Mouse (Mus musculus): ENCODE measurements at regions not wholly inside any gene's neighbourhood (a gene's known extent, or its start where the extent isn't known, plus 50 kb on each side); places are given as distances from the start of the nearest gene placed in this dataset.

DNA sequence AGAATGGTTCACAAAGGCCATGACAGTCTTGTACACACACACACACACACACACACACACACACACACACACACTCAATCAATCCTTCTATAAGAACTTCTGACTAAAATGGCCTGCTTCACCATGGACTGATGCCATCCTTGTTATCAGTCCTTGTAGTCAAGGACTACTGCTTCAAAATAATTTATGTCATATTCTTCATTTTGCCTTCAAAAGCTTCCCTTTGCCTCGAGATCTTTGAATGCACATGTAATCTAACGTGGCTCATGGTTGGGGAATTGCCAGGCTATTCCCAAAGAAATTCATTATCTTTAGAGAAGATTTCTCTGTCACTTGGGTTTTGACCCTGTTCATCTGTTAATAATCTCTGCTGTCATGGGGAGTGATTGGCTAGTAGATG lies 278.0 kb upstream of the Cdyl start:
- DNase-seq (ENCODE audit: low spot score in 2 of 2), result no peak

DNA sequence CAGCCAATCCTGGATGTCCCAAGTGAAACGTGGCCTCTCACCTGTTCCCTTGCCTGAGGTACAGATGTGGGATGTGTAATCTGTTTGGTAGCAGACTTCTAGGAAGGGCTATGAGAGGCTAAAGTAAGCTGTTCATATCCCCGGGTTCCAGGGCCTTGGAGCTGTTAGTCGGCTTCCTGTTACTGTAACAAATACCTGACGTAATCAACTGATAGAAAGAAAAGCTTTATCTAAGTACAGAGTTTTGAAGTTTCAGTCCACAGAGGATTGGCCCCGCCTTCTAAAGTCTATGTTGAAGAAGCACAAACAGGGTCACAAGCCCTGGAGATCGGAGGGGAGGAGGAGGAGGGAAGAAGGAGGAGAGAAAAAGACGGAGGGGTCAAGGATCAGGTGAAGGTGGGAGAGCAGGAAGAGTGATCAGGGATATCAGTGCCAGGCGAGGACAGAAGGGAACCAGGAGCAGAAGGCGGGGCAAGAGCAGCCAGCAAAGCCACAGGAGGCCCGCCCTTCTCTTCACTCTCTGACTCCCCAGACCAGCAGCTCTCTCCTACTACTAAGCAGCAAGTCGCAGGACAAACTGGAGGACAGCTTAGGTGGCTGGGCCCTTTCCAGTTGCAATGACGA lies 276.5 kb upstream of the Cdyl start:
- DNase-seq (ENCODE audit: low spot score in 2 of 2), result no peak

DNA sequence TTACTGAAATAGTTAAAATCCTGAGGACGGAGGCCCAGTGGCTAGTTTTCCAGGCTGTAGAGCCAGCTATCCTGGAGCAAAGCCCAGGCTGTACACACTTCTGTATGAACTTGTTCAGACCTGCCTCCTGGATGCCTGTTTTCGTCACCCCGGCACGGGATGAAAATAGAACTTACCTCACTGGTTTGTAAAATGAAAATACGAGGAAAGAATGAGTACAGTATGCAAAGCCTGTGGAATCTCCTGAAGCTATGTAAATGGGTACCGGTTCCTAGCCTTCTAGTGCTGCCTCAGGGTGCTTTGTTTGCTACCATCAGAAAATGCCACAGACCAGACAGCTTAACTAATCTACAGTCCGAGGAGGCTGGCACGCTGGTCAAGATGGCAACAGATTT lies 276.0 kb upstream of the Cdyl start:
- no peak for DNase-seq (ENCODE audit: low spot score in 2 of 2)

DNA sequence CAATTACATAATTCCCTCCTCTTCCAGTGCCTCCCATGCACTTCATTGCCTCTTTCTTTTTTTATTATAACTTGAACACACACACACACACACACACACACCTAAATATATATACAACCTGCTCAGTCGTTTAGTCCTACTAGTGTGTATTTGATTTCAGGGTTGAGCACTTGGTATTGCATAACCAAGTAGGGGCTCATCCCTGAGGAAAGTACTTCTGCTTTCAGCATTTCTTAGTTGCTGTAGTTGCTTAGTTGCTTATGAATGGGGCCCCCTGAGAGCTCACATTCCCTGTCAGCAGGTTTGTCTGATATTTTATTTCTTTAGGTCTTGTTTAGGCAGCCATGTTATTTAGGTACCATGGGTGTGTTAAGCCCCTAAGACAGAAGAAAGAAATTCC lies 271.3 kb upstream of the Cdyl start:
- no peak for DNase-seq (ENCODE audit: low spot score in 2 of 2)

DNA sequence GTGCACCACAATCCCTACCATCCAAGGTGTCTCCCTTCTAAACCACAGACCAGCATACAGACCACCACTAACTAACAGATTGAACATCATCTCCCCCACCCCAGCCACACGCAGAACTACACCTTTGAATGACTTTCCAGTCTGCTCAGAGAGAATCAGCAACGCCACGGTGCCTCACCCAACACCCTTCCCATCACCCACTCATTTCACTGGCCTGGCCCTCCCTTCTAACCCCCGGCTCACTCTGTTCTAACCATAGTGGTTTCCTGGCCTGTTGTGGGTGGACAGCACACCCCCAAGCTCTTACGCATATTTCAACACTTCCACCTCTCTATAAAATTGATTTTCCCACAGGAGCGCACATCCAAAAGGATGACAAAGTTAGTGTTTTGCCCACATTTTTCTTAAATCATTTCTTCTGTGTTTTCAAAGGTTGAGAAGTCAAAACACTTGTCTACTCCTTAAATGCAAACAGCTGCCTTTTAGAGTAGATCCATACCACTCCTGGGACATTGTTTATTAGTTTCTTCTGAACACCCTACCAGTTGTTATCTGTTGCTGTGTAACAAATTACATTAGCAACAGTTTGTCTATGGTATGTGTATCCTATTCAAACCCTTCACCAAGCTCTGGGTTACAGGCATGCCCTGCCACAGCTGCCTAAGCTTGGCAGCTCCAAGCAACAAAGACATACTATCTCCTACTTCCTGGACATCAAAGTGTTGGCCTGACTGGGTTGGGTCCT lies 269.7 kb upstream of the Cdyl start:
- DNase-seq (ENCODE audit: low spot score in 2 of 2), result no peak

DNA sequence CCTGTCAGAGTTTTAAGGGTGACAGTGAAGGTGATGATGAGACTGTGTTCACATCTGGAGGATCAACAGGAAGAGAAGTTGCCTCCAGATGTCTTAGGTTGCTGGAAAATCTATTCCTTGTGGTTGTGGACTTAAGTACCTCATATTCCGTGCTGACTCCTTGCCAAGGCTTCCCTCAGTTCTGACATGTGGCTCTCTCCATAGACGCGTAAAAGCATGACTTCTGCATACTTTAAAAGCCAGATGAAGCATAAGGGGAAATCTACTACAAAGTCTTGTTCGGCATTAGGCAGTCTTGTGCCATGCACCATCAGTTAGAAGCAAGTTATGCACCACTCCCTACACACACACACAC lies 269.1 kb upstream of the Cdyl start:
- no peak for DNase-seq (ENCODE audit: low spot score in 2 of 2)

DNA sequence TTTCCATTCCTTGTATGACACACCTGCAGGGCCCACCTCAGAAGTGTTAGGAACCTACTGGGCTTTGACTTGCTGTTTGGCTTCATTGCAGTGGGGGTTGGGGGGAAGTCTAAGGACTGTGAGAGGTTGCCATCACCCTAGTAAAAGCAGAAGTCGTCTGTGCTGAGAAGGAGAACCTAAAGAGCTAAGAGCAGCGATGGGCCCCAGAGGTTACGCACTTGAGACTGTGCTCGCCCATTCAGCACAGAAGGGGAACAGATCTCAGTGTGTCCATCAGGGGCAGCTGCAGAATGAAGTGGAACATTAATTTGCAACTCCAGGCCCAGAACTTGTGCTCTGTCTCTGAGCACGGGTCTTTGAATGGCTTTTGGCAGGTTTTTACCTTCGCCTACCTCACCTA lies 267.5 kb upstream of the Cdyl start:
- DNase-seq (ENCODE audit: low spot score in 2 of 2), result no peak

DNA sequence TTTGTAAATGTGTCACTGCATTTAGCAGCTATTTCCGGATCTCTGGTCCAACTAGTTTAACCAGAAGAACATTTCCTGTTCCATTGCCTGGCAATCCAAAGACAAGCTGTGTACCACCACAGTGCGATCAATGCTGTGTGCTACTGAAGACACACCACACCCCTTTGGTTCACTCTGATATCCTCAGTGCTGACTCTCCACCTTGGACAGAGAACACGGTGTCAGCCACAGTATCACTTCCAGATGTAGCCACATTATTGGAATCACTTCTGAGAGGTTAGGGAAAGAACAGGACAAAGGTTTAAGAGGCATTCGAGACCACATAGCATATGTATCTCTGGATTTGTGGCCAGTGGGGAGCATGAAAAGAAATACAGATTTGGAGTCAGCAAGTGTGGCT lies 264.4 kb upstream of the Cdyl start:
- no peak for DNase-seq (ENCODE audit: low spot score in 2 of 2)

DNA sequence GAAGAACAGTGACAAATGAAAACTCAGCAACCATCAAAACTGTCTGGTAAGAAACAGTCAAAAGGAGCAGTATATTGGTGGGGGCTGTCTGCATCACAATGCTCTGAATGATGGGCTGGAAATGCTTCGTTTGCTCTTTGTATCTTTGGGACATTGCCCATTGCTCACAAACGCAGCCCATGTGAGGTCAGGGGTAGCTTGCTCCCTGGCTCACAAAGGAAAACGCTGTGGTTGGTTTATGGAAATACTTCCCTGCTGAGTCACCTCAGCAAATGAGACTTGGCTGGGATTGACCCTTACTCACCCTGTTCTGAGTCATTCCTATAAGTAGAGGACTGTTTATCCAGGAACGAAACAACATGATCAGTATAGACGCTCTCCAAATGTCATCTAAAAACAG lies 264.0 kb upstream of the Cdyl start:
- no peak for DNase-seq (ENCODE audit: low spot score in 2 of 2)

DNA sequence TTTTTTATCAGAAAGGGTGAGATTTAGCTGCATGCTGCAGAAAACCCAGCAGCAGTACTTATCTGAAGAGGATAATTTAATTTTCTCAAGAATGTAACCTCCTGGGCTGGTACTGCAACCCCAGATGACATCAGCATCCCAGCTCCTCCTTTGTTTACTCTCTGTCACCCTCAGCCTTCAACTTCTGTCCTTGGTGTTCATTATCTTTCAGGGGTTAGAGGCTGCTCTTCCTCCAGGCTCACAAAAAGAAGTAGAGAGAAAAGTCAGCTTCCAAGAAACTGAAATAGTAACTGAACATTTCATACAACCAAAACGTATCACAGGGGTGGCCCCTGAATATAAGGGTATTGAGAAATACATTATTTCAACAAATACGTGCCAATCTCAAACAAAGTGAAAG lies 262.5 kb upstream of the Cdyl start:
- no peak for DNase-seq (ENCODE audit: low spot score in 2 of 2)

DNA sequence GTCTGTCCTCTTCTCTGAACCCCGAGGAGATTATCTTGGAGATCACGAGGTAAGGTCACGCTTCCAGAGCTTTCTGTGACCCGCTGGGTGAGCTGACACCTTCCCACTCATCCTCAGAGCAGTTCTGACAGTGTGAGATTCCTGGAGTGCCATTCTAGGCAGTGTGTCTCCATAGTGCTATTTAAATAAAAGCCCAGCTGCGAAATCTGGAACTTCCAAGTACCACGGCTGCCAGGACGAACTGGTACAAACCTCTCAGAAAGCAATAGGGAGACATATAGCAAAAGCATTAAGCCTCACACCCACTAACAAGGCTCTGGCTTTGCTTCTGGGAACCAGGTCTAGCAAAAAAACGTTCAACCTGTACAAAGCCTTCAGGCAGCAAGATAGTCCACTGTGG lies 261.4 kb upstream of the Cdyl start:
- DNase-seq (ENCODE audit: low spot score in 2 of 2), result no peak

DNA sequence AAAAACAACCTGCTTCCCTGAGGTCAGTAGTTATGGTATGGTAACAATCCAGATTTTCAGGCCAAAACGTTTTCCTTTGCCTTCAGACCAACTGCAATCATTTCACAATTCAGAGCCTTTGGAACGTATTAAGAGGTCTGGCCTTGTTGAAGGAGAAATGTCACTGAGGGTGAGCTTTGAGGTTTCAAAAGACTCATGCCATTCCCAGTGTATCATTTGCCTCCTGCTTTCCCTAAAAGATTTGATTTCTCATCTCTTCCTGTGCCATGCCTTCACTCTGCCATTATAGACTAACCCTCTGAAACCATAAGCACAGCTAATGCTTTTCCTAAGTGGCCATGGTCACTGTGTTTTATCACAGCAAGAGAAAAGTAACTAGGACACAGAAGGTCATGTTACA lies 256.8 kb upstream of the Cdyl start:
- DNase-seq (ENCODE audit: low spot score in 2 of 2), result no peak

DNA sequence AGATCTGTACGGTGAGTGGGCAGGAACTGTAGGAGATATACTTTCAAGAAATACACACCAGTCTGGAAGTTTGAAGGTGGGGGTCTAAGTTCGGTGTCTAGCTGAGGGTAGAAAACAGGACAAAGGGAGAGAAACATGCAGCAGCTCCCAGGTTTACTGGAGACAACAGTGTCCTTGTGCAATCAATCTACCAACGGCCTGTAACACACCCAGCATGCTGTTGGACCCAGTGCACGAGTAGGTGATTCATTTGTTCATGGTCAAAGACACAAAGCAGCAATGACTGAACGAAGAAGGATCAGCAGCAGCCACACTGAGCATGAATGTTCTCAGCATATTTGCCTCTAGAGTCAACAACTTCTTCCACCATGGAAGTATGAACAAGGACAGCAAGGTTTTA lies 255.2 kb upstream of the Cdyl start:
- DNase-seq (ENCODE audit: low spot score in 2 of 2), result no peak

DNA sequence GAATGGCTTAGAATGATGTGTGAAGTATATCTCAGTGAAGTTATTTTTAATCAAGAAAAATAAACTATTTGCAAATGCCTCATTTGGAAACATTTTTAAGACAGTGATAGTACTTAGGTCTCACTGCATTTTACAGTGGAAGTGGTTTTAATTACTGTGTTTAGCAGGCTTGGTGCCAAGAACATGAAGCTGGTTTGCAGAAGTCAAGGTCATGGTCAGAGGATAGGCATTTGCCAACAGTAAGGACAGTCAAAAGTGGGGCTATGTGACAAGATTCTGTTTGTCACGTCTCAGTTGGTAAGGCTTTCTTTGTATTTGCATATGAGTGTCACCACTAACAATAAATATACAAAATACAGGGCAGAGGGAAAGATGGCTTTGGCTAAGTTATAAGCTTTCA lies 254.2 kb upstream of the Cdyl start:
- no peak for DNase-seq (ENCODE audit: low spot score in 2 of 2)

DNA sequence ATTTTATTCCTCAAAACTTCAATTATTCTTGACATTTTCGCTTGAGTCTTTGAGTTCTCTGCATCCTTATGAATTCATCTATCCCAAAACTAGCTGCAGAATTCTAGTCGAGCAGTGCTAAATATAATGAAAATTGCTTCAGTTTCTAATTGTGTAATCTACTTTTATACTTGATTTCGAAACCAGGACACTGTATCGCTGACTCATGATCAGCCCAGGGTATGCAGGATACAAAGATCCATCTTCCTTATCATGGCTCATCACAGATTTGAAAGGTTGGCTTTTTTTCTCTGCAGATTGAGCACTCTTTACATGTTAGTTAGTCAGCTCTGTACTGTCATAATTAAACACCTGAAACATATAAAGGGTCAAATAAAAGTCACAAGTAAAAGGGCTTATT lies 242.1 kb upstream of the Cdyl start:
- no peak for DNase-seq (ENCODE audit: low spot score in 2 of 2)

DNA sequence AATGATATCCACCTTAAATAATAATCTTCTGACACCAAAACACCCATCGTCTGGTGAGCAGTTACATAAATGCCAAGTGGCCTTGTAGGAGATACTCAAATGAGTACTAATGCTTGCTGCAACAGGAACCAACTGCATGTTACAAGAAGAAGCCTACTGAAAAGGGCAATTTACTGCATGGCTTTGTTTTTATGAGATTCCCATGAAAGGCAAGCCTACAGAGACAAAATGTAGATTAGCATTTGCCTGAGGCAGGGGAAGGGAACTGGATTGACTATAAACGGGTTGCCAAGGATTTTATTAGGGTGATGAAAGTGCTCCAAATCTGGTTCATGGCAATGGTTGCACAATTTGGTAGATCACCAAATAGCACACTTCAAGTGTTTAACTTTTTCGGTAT lies 239.6 kb upstream of the Cdyl start:
- DNase-seq (ENCODE audit: low spot score in 2 of 2), result no peak

DNA sequence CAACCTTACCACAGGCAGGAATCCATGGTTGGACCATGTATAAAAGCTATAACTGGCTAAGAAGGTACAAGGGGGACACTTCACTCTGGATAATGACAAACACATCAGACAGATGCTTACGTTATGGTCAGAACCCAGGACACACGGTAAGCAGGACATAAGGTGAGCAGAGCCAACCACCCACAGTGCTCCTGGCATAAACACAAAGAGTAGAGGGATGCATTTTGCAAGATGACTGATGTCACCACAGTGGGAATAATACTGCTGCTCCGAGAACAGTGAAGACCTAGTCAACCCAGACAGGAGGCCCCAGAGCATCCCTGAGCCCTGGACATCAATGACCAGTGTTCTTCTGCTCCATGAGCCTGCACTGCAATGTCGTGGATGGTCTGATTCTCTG lies 233.6 kb upstream of the Cdyl start:
- no peak for DNase-seq (ENCODE audit: low spot score in 2 of 2)

DNA sequence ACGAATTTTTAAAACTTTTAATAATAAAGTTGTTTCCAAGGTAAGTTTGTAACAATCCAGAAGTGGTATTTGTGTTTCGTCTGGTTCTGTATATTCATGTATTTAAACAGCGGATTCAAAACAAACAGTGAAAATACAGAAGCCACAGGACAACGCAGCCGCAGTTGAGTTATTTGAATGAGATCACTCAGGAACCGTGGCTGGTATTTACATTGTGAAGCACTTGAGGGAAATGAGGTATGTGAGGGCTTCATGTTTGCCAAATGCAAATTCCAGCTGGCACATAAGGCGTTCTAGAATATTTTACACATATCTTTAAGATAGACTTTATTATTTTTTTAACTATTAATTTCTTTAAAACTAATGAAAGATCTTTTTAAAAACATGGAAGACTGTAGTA lies 224.5 kb upstream of the Cdyl start:
- no peak for DNase-seq (ENCODE audit: low spot score in 2 of 2)

DNA sequence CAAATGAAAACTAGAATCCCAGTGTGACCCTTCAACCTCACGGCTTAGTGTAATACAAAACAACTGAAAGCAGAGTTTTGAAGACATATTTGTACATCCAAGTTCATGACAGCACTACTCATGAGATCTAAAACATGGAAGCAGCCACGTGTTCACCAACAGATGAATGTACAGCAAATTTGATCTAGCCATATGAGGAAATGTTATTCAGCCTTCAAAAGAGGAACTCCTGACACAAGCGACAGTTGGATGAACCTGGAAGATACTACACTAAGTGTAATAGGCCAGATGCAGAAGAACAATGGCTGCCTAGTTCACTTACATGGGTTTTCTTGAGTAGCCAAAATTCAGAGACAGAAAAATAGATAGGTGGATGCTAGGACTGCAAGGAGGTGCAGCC lies 212.0 kb upstream of the Cdyl start:
- DNase-seq (ENCODE audit: low spot score in 2 of 2), result no peak

DNA sequence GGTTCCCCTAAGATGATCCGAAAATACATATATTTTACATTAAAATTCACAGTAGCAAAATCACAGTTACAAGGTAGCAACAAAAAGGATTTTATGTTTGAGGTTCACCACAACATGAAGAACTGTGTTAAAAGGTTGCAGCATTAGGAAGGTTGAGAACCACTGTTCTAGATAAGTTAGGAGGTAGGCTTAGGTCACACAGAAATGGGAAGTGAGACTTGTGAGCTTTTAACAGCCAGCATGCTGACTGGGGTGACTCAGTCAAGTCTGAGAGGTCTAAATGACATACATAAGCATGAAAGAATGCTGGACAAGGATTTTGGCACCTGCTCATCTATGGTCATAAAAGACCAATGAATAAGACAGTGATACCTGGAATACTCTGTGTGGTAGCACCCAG lies 207.2 kb upstream of the Cdyl start:
- DNase-seq (ENCODE audit: low spot score in 2 of 2), result no peak

DNA sequence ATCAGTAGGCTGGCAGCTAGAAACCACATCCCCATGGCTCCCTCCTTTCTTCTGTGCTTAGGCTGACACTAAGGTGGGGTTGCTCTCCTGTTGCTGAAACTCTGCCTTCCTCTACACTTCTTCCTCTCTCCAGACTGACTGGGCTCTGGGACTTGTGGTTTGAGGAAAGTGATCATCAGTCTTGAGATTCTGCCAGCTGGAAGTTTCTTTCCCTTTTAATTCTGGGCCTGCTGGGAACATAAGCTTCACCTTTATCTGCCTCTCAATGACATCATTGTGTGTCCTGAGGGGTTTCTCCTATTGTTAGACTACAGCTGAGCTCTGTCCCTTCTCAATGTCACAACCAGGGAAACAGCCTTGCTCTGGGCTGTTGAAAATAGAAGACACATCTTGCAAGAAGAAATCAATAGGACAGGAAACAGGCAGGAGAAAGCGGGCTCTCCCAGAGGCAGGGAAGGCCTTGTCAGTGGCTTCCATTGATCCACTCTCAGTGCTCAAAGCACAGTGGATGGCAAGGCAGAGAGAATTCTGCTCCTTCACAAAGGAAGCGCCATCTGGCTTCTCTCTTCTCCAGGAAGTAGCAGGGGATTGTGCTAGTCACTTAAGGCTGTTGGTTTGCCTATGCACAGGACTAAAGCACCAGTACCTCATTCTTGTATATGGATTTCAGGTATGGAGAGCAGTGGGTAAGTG lies 206.3 kb upstream of the Cdyl start:
- no peak for DNase-seq (ENCODE audit: low spot score in 2 of 2)

DNA sequence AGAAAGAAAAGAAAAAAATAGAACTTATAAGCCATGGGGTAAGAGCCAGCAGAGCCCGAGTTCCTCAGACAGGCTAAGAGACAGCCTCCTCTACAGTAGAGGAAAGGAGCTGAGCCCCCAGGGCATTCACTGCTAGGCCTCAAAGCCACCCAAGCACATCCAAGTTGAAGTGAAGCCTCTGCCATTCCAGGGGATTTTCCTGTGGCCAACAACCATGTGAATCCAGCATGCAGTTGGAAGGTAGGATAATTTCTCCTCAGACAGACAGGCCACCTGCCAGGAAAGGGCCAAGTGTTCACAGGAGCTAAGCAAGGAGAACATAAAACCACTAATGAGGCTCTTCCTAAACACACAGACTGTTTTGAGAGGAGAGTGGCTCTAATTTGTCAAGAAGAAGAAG lies 199.6 kb upstream of the Cdyl start:
- DNase-seq (ENCODE audit: low spot score in 2 of 2), result no peak

DNA sequence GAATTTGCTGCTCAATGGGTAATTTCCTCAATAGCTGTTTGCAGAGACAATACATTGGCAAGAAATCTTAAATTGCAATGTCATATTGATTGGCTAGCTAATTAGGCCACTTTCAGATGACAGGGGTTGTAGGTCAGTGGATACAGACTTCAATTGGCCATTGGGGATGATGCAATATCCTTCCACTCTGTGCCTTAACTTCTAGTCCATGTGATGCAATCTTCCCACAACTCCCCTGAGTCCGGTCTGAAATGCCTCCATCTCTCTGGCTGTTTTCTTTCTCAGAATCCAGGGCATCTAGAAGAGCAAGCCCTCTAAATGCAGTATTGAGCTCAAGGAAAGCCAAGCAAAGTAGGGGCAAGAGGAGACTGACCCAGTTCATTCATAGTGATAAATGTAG lies 196.4 kb upstream of the Cdyl start:
- no peak for DNase-seq (ENCODE audit: low spot score in 2 of 2)

DNA sequence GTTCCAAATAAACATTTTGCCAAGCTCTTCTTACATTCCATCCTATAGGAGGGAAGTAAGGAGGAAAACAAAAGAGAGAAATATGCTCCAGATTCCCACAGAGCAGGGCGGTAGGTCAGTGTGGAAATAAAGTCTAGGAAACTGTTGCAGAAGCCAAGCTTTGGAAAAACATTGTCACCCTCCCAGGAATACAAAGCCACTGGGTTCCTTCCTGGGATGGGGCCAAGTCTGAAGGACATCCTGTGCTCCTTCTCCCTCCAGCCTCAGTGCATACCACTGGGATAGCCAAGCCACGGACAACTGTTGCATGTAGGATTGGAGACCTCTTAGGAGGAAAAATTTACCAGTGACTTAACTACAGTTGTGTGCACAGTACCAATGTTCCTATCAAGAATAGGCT lies 195.8 kb upstream of the Cdyl start:
- DNase-seq (ENCODE audit: low spot score in 2 of 2), result no peak
